Mouse (Mus musculus) limb, embryonic 15.5 days (tissue): ENCODE results near the gene Arhgef10l. TPM values are rescaled to one million over a fixed set of nuclear protein-coding genes. Genes with fewer than 3 reads are reported as not detected.

Experiments used
- ATAC-seq: fragments of 200-750 bp; cut with Nextera tagmentation; 2 replicates; pipeline ENCODE4 v1.8.0; 2017; ENCODE audit warnings: low read depth, moderate TSS enrichment; ENCODE audit not compliant: insufficient number of reproducible peaks, low FRiP score, low TSS enrichment
- H3K27ac ChIP-seq: fragments of 300-500 bp; sonication (generic); 2 replicates; pipeline ENCODE4 v1.5.1; 2015; ENCODE audit warnings: moderate library complexity, mild to moderate bottlenecking, inconsistent platforms
- H3K27me3 ChIP-seq: fragments of 300-500 bp; sonication (generic); 2 replicates; pipeline ENCODE4 v1.6.1; 2015; ENCODE audit warnings: inconsistent platforms
- H3K36me3 ChIP-seq: fragments of 300-500 bp; sonication (generic); 2 replicates; pipeline ENCODE4 v1.6.1; 2015; ENCODE audit warnings: inconsistent platforms
- H3K4me1 ChIP-seq: fragments of 300-500 bp; sonication (generic); 2 replicates; pipeline ENCODE4 v1.6.1; 2015; ENCODE audit warnings: inconsistent platforms
- H3K4me2 ChIP-seq: fragments of 300-500 bp; sonication (generic); 2 replicates; pipeline ENCODE4 v1.6.1; 2015; ENCODE audit warnings: mild to moderate bottlenecking, inconsistent platforms
- H3K4me3 ChIP-seq: fragments of 300-500 bp; sonication (generic); 2 replicates; pipeline ENCODE4 v1.5.1; 2015; ENCODE audit warnings: mild to moderate bottlenecking, inconsistent platforms
- H3K9ac ChIP-seq: fragments of 300-500 bp; sonication (generic); 2 replicates; pipeline ENCODE4 v1.6.1; 2015; ENCODE audit warnings: inconsistent platforms
- H3K9me3 ChIP-seq: fragments of 300-500 bp; sonication (generic); 2 replicates; pipeline ENCODE4 v1.6.1; 2016; ENCODE audit warnings: inconsistent platforms
- WGBS: fragments of 180-500 bp; shearing (Covaris S2); methylation state at CpG from one replicate; pipeline ENCODE4 v1.1.7; 2015; 5-methylcytosine and 5-hydroxymethylcytosine counted together
- polyA plus RNA-seq: library from polyadenylated mRNA; unstranded; fragments of >200 nt; fragmentation: Nextera tagmentation; extraction: Ambion mirVana; gene quantifications from 2 replicates; pipeline ENCODE4 v1.2.1, GENCODE M21; 2015

Arhgef10l gene
- polyA plus RNA-seq, 1 experiment from 2014 or later = 22.4 TPM

GRCm38 (mm10) chr4:140610841-140611609 lies 54.8 kb downstream of the Arhgef10l start:
- H3K27me3 ChIP-seq = no peaks in the 10 kb centered on the region
- ATAC-seq = no peak
- no peak overlapping the region for H3K9ac ChIP-seq
- H3K4me2 ChIP-seq = no peak overlapping the region
- H3K27ac ChIP-seq = peak overlapping the region; percentile 84
- peaks cover 27% of the 10 kb centered on the region for H3K36me3 ChIP-seq
- no peaks in the 10 kb centered on the region for H3K9me3 ChIP-seq
- WGBS = 15% methylated on average over 12 of the region's 12 CpGs
- H3K4me1 ChIP-seq = peaks cover 34% of the 10 kb centered on the region
- no peak overlapping the region for H3K4me3 ChIP-seq

DNA sequence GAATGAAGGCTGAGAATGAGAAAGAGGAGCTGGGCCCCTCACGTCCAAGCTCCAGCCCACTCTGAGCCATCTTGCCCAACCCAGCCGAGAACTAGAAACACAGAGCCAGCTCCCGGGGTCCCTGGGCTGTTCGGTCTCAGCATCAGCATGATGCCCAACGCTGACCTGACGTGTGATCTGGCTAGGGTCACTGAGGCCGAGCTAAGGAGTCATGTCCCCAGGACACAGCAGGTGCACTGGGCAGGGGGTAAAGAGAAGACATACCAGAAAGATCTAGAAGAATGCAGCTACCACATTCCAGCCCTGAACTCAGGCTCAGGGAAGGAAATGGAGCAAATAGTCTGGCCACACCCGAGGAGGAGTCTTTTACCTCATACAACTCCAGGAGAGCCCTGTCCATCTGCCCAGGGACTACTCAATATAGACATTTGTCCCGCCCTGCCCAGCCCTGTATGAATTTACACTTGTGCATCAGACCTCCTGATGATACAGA lies 57.5 kb downstream of the Arhgef10l start:
- Histone ChIP-seq H3K27me3 (no peaks in the 10 kb centered on the region), H3K36me3 (peaks cover 16% of the 10 kb centered on the region; the same call in 1 of the 2 replicates), H3K4me1 (peaks cover 41% of the 10 kb centered on the region), H3K9me3 (no peaks in the 10 kb centered on the region), H3K4me2 (no peak overlapping the region), H3K27ac (no peak overlapping the region), H3K9ac (no peak overlapping the region), H3K4me3 (no peak overlapping the region)
- no peak for ATAC-seq
- 79% methylated on average over 9 of the region's 9 CpGs for WGBS

GRCm38 (mm10) chr4:140606779-140607178 lies 59.0 kb downstream of the Arhgef10l start:
- no peak overlapping the region for H3K4me3 ChIP-seq
- H3K4me1 ChIP-seq = peaks cover 31% of the 10 kb centered on the region
- ATAC-seq = no peak
- 71% methylated on average over 7 of the region's 7 CpGs for WGBS
- no peaks in the 10 kb centered on the region for H3K9me3 ChIP-seq
- H3K27me3 ChIP-seq = no peaks in the 10 kb centered on the region
- peaks cover 20% of the 10 kb centered on the region; the same call in 1 of the 2 replicates for H3K36me3 ChIP-seq
- no peak overlapping the region for H3K27ac ChIP-seq
- no peak overlapping the region for H3K9ac ChIP-seq
- H3K4me2 ChIP-seq = no peak overlapping the region

DNA sequence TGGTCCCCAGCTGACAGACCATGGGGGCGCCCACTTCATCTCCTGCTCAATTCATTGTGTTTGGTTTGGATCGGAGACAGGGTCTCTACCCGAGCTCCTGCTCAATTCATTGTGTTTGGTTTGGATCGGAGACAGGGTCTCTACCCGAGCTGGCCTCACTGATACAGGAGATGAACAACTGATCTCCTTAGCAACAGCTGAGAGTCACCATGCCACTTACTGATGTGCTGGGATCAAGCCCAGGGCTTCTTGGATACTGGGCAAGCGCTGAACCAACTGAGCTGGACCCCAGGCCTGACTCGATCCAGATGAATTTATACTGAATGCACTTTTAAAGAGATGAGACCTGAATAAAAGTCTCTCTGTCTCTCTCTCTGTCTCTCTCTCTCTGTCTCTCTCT lies 59.6 kb downstream of the Arhgef10l start:
- Histone ChIP-seq H3K4me1 (peaks cover 25% of the 10 kb centered on the region), H3K9ac (no peak overlapping the region), H3K27ac (no peak overlapping the region), H3K36me3 (peaks cover 20% of the 10 kb centered on the region; the same call in 1 of the 2 replicates), H3K27me3 (no peaks in the 10 kb centered on the region), H3K4me3 (no peak overlapping the region), H3K9me3 (no peaks in the 10 kb centered on the region), H3K4me2 (no peak overlapping the region)
- ATAC-seq = no peak
- 75% methylated on average over 7 of the region's 7 CpGs for WGBS

DNA sequence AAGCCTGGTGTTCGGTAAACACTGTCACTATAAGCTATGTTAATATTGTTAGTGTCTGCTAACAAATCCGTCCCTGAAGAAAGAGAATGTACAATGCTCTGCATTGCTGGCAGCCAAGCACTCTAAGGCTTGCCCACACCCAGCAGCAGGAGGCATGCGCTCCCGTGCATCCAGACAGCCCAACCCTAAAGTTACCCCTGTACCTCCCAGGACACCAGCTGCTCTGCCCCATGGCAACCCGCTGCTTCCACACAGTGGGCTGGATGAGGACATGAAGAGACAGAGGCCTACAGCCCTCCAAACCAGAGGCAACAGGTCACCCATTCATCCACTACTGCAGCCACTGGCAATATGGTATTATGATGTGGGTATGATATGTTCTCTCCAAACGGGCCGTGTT lies 60.0 kb downstream of the Arhgef10l start:
- H3K4me2 ChIP-seq = no peak overlapping the region
- no peaks in the 10 kb centered on the region for H3K27me3 ChIP-seq
- no peaks in the 10 kb centered on the region for H3K9me3 ChIP-seq
- peaks cover 20% of the 10 kb centered on the region; the same call in 1 of the 2 replicates for H3K36me3 ChIP-seq
- 67% methylated on average over 7 of the region's 7 CpGs for WGBS
- H3K4me1 ChIP-seq = peaks cover 21% of the 10 kb centered on the region
- no peak for ATAC-seq
- no peak overlapping the region for H3K4me3 ChIP-seq
- H3K9ac ChIP-seq = no peak overlapping the region
- peak overlapping the region; percentile 38; the same call in 1 of the 2 replicates for H3K27ac ChIP-seq

DNA sequence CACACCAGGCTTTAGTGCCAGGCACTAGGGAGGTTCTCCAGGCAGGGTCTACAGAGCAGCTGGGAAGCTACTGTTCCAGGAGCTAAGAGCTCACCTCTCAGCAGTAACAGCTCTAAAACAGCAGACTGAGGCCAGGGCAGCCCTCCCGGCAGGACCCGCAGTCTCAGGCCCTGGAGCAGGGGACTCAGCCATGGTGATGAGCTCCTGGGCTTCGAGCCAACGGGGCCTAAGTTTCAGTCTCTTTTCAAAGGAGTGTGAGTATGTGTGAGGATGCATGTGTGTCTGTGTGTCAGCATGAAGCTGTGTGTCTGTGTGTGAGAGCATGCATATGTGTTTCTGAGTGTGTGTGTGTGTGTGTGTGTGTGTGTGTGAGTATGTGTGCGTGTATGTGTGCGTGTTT lies 60.6 kb downstream of the Arhgef10l start:
- Histone ChIP-seq H3K36me3 (peaks cover 18% of the 10 kb centered on the region; the same call in 1 of the 2 replicates), H3K27ac (no peak overlapping the region), H3K27me3 (no peaks in the 10 kb centered on the region), H3K9ac (no peak overlapping the region), H3K4me2 (no peak overlapping the region), H3K4me1 (peaks cover 15% of the 10 kb centered on the region), H3K9me3 (no peaks in the 10 kb centered on the region), H3K4me3 (no peak overlapping the region)
- ATAC-seq = no peak
- WGBS = 81% methylated on average over 6 of the region's 6 CpGs

GRCm38 (mm10) chr4:140604541-140604940 lies 61.3 kb downstream of the Arhgef10l start:
- Histone ChIP-seq H3K4me3 (no peak overlapping the region), H3K27me3 (no peaks in the 10 kb centered on the region), H3K27ac (no peak overlapping the region), H3K4me1 (peaks cover 12% of the 10 kb centered on the region), H3K36me3 (peaks cover 18% of the 10 kb centered on the region; the same call in 1 of the 2 replicates), H3K9me3 (no peaks in the 10 kb centered on the region), H3K4me2 (no peak overlapping the region), H3K9ac (no peak overlapping the region)
- 96% methylated on average over 8 of the region's 8 CpGs for WGBS
- ATAC-seq = no peak

GRCm38 (mm10) chr4:140602022-140602421 lies 63.8 kb downstream of the Arhgef10l start:
- Histone ChIP-seq H3K27ac (no peak overlapping the region), H3K36me3 (peaks cover 24% of the 10 kb centered on the region), H3K9me3 (no peaks in the 10 kb centered on the region), H3K4me3 (no peak overlapping the region), H3K4me1 (peaks cover 12% of the 10 kb centered on the region), H3K27me3 (no peaks in the 10 kb centered on the region), H3K9ac (no peak overlapping the region), H3K4me2 (no peak overlapping the region)
- 53% methylated on average over 4 of the region's 4 CpGs for WGBS
- ATAC-seq = no peak

DNA sequence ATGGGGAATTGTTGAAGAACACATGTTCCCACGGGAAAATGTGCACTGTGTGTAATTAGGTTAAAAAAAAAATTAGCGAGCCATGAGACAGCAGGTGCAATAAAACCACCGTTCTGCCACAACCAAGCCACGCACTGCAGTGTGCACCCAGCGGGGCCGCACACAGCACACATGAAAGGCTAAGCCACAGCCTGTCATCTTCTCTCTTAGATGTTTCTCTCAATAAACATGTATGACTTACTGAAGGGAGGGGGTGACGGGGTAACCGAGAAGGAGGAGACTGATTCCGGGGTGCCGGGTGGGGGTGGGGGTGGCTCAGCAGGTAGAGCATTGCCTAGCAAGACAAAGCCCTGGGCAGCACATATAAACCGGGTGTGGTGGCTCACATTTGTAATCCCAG lies 64.7 kb downstream of the Arhgef10l start:
- Histone ChIP-seq H3K9me3 (peaks cover 4% of the 10 kb centered on the region; the same call in 1 of the 2 replicates), H3K36me3 (peaks cover 32% of the 10 kb centered on the region), H3K27ac (no peak overlapping the region), H3K27me3 (no peaks in the 10 kb centered on the region), H3K4me3 (no peak overlapping the region), H3K4me2 (no peak overlapping the region), H3K9ac (no peak overlapping the region), H3K4me1 (peaks cover 9% of the 10 kb centered on the region)
- 60% methylated on average over 11 of the region's 11 CpGs for WGBS
- ATAC-seq = no peak

- H3K9ac ChIP-seq = no peak overlapping the region
- H3K27me3 ChIP-seq = no peaks in the 10 kb centered on the region
- WGBS = 60% methylated on average over 5 of the region's 5 CpGs
- H3K27ac ChIP-seq = no peak overlapping the region
- H3K36me3 ChIP-seq = peaks cover 32% of the 10 kb centered on the region
- no peak overlapping the region for H3K4me3 ChIP-seq
- no peaks in the 10 kb centered on the region for H3K4me1 ChIP-seq
- no peak overlapping the region for H3K4me2 ChIP-seq
- no peak for ATAC-seq
- peaks cover 4% of the 10 kb centered on the region; the same call in 1 of the 2 replicates for H3K9me3 ChIP-seq
These were observed 67.0 kb downstream of the Arhgef10l start for GRCm38 (mm10) chr4:140598846-140599245.

DNA sequence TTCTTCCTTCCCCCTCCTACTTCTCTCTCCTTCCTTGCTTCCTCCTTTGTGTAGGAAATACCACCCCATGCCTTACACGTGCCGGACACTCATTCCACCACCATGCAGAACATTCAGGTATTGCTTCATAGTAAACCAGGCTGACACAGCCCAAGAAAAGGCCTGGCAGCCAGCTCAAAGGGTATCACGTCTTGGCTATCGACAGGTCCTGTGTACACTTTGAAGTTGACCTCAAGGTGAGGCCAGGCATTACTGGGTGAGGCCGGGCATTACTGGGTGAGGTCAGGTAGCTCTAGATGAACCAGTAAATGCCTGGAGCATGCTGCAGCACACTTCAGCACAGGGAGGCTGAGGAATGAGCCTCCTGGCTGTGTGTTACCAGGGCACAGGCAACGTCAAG lies 67.9 kb downstream of the Arhgef10l start:
- 84% methylated on average over 6 of the region's 6 CpGs for WGBS
- peaks cover 34% of the 10 kb centered on the region for H3K36me3 ChIP-seq
- no peak for ATAC-seq

GRCm38 (mm10) chr4:140597378-140597777 lies 68.4 kb downstream of the Arhgef10l start:
- Histone ChIP-seq H3K4me1 (no peaks in the 10 kb centered on the region), H3K27ac (no peak overlapping the region), H3K36me3 (peaks cover 32% of the 10 kb centered on the region), H3K9me3 (peaks cover 4% of the 10 kb centered on the region; the same call in 1 of the 2 replicates), H3K27me3 (no peaks in the 10 kb centered on the region), H3K4me3 (no peak overlapping the region), H3K4me2 (no peak overlapping the region), H3K9ac (no peak overlapping the region)
- 94% methylated on average over 5 of the region's 5 CpGs for WGBS
- ATAC-seq = no peak

More for the DNA sequence above, 67.9 kb downstream of the Arhgef10l start:
- Histone ChIP-seq H3K4me2 (no peak overlapping the region), H3K9ac (no peak overlapping the region), H3K4me1 (no peaks in the 10 kb centered on the region), H3K27me3 (no peaks in the 10 kb centered on the region), H3K27ac (no peak overlapping the region), H3K9me3 (peaks cover 4% of the 10 kb centered on the region; the same call in 1 of the 2 replicates), H3K4me3 (no peak overlapping the region)
